Mouse (Mus musculus) intestine, embryonic 16.5 days (tissue): ENCODE data around the gene Fam131c. TPM values are rescaled to one million over a fixed set of nuclear protein-coding genes. Genes with fewer than 3 reads are reported as not detected.

ENCODE experiments used
- ATAC-seq: fragments of 200-750 bp; cut with Nextera tagmentation; 2 replicates; pipeline ENCODE4 v1.8.0; 2017; ENCODE audit warnings: moderate TSS enrichment, moderate library complexity
- H3K27ac ChIP-seq: fragments of 300-500 bp; sonication (generic); 2 replicates; pipeline ENCODE4 v1.5.1; 2014; ENCODE audit warnings: mild to moderate bottlenecking, low read length
- H3K27me3 ChIP-seq: fragments of 300-500 bp; sonication (generic); replicated peaks from 2 replicates; pipeline ENCODE4 v1.6.1; 2014; ENCODE audit warnings: low read length, control low read depth, mixed read lengths; ENCODE audit not compliant: control insufficient read depth, insufficient read depth
- H3K36me3 ChIP-seq: fragments of 300-500 bp; sonication (generic); 2 replicates; pipeline ENCODE4 v1.6.1; 2014; ENCODE audit warnings: low read length, control low read depth; ENCODE audit not compliant: control insufficient read depth, insufficient read depth
- H3K4me1 ChIP-seq: fragments of 300-500 bp; sonication (generic); 2 replicates; pipeline ENCODE4 v1.6.1; 2014; ENCODE audit warnings: low read length, control low read depth, mixed read lengths; ENCODE audit not compliant: control insufficient read depth, insufficient read depth
- H3K4me2 ChIP-seq: fragments of 300-500 bp; sonication (generic); 2 replicates; pipeline ENCODE4 v1.6.1; 2014; ENCODE audit warnings: low read depth, low read length, control low read depth
- H3K4me3 ChIP-seq: fragments of 300-500 bp; sonication (generic); 2 replicates; pipeline ENCODE4 v1.5.1; 2014; ENCODE audit warnings: mild to moderate bottlenecking, low read length
- H3K9ac ChIP-seq: fragments of 300-500 bp; sonication (generic); 2 replicates; pipeline ENCODE4 v1.6.1; 2014; ENCODE audit warnings: low read depth, low read length
- H3K9me3 ChIP-seq: fragments of 300-500 bp; sonication (generic); 2 replicates; pipeline ENCODE4 v1.6.1; 2016; ENCODE audit warnings: low read length, control low read depth; ENCODE audit not compliant: control insufficient read depth
- WGBS: fragments of 180-500 bp; shearing (Covaris S2); extraction: QIAGEN DNeasy Blood & Tissue Kit; methylation state at CpG from one replicate; pipeline ENCODE4 v1.1.7; 2014; 5-methylcytosine and 5-hydroxymethylcytosine counted together
- polyA plus RNA-seq: library from polyadenylated mRNA; unstranded; fragments of >200 nt; fragmentation: Nextera tagmentation; extraction: Ambion mirVana; gene quantifications from 2 replicates; pipeline ENCODE4 v1.2.1, GENCODE M21; 2015

Fam131c gene
- polyA plus RNA-seq, 1 experiment from 2014 or later = 1.5 TPM

- no peak overlapping the region for H3K4me3 ChIP-seq
- no peaks in the 10 kb centered on the region for H3K9me3 ChIP-seq
- H3K36me3 ChIP-seq = no peaks in the 10 kb centered on the region
- WGBS = 75% methylated on average over 12 of the region's 12 CpGs
- no peak overlapping the region for H3K9ac ChIP-seq
- H3K27ac ChIP-seq = no peak overlapping the region
- no peak for ATAC-seq
- H3K4me2 ChIP-seq = no peak overlapping the region
- no peaks in the 10 kb centered on the region for H3K27me3 ChIP-seq
- H3K4me1 ChIP-seq = peaks cover 27% of the 10 kb centered on the region
These were observed 18.0 kb upstream of the Fam131c start for GRCm38 (mm10) chr4:141350015-141350414.

GRCm38 (mm10) chr4:141351972-141352371 is 16.0 kb upstream of the Fam131c start:
- no peaks in the 10 kb centered on the region for H3K9me3 ChIP-seq
- peaks cover 27% of the 10 kb centered on the region for H3K4me1 ChIP-seq
- no peak overlapping the region for H3K27ac ChIP-seq
- H3K36me3 ChIP-seq = no peaks in the 10 kb centered on the region
- no peak overlapping the region for H3K4me3 ChIP-seq
- no peak overlapping the region for H3K4me2 ChIP-seq
- WGBS = 43% methylated on average over 7 of the region's 7 CpGs
- ATAC-seq = no peak
- H3K9ac ChIP-seq = 0 out of 2 replicates have a peak overlapping the region, but pooled peaks have one; percentile 29
- H3K27me3 ChIP-seq = no peaks in the 10 kb centered on the region

- Histone ChIP-seq H3K4me1 (peaks cover 20% of the 10 kb centered on the region), H3K27ac (peak overlapping the region; percentile 76), H3K9me3 (0 out of 2 replicates have a peak, but pooled peaks cover 7% of the 10 kb centered on the region), H3K36me3 (no peaks in the 10 kb centered on the region), H3K4me2 (no peak overlapping the region), H3K4me3 (no peak overlapping the region), H3K27me3 (no peaks in the 10 kb centered on the region), H3K9ac (peak overlapping the region; percentile 49; the same call in 1 of the 2 replicates)
- WGBS = 78% methylated on average over 5 of the region's 5 CpGs
- ATAC-seq = no peak
These were observed 15.0 kb upstream of the Fam131c start for GRCm38 (mm10) chr4:141352986-141353385.

- ATAC-seq = peak; percentile 91
- no peak overlapping the region for H3K4me2 ChIP-seq
- no peaks in the 10 kb centered on the region for H3K27me3 ChIP-seq
- no peak overlapping the region for H3K4me3 ChIP-seq
- 46% methylated on average over 8 of the region's 8 CpGs for WGBS
- 0 out of 2 replicates have a peak, but pooled peaks cover 7% of the 10 kb centered on the region for H3K9me3 ChIP-seq
- H3K27ac ChIP-seq = peak overlapping the region; percentile 76
- no peaks in the 10 kb centered on the region for H3K36me3 ChIP-seq
- H3K4me1 ChIP-seq = peaks cover 13% of the 10 kb centered on the region
- H3K9ac ChIP-seq = peak overlapping the region; percentile 49; the same call in 1 of the 2 replicates
These were observed 14.2 kb upstream of the Fam131c start for GRCm38 (mm10) chr4:141353868-141354267.

GRCm38 (mm10) chr4:141357811-141358210 is 10.2 kb upstream of the Fam131c start:
- Histone ChIP-seq H3K27ac (no peak overlapping the region), H3K4me1 (peaks cover 20% of the 10 kb centered on the region), H3K4me2 (no peak overlapping the region), H3K9ac (no peak overlapping the region), H3K4me3 (no peak overlapping the region), H3K9me3 (0 out of 2 replicates have a peak, but pooled peaks cover 7% of the 10 kb centered on the region), H3K27me3 (no peaks in the 10 kb centered on the region), H3K36me3 (no peaks in the 10 kb centered on the region)
- no peak for ATAC-seq

GRCm38 (mm10) chr4:141359222-141359621 is 8.8 kb upstream of the Fam131c start:
- Histone ChIP-seq H3K4me2 (no peak overlapping the region), H3K9me3 (0 out of 2 replicates have a peak, but pooled peaks cover 7% of the 10 kb centered on the region), H3K9ac (no peak overlapping the region), H3K27me3 (no peaks in the 10 kb centered on the region), H3K4me3 (no peak overlapping the region), H3K36me3 (no peaks in the 10 kb centered on the region), H3K4me1 (peaks cover 15% of the 10 kb centered on the region), H3K27ac (no peak overlapping the region)
- 81% methylated on average over 6 of the region's 6 CpGs for WGBS
- ATAC-seq = no peak

- WGBS = 40% methylated on average over 7 of the region's 7 CpGs
- no peak for ATAC-seq
These were observed 7.2 kb upstream of the Fam131c start for GRCm38 (mm10) chr4:141360846-141361245.

GRCm38 (mm10) chr4:141362937-141363548 is 5.0 kb upstream of the Fam131c start:
- Histone ChIP-seq H3K9ac (no peak overlapping the region), H3K9me3 (no peaks in the 10 kb centered on the region), H3K4me3 (no peak overlapping the region), H3K4me2 (no peak overlapping the region), H3K27me3 (peaks cover 11% of the 10 kb centered on the region), H3K4me1 (peaks cover 15% of the 10 kb centered on the region), H3K36me3 (no peaks in the 10 kb centered on the region), H3K27ac (no peak overlapping the region)
- peak; percentile 31; the same call in 1 of the 2 replicates for ATAC-seq
- 28% methylated on average over 11 of the region's 11 CpGs for WGBS

More at GRCm38 (mm10) chr4:141360846-141361245, 7.2 kb upstream of the Fam131c start:
- Histone ChIP-seq H3K9ac (no peak overlapping the region), H3K9me3 (0 out of 2 replicates have a peak, but pooled peaks cover 7% of the 10 kb centered on the region), H3K27ac (no peak overlapping the region), H3K36me3 (no peaks in the 10 kb centered on the region), H3K4me3 (no peak overlapping the region), H3K27me3 (peaks cover 6% of the 10 kb centered on the region; the same call in 1 of the 2 replicates), H3K4me1 (peaks cover 15% of the 10 kb centered on the region), H3K4me2 (no peak overlapping the region)

- Histone ChIP-seq H3K9ac (0 out of 2 replicates have a peak overlapping the region, but pooled peaks have one; percentile 2), H3K27me3 (peaks cover 19% of the 10 kb centered on the region), H3K9me3 (no peaks in the 10 kb centered on the region), H3K4me3 (no peak overlapping the region), H3K4me2 (no peak overlapping the region), H3K36me3 (no peaks in the 10 kb centered on the region), H3K4me1 (peaks cover 9% of the 10 kb centered on the region), H3K27ac (no peak overlapping the region)
- ATAC-seq = no peak
- 63% methylated on average over 8 of the region's 8 CpGs for WGBS
These were observed 2.9 kb upstream of the Fam131c start for GRCm38 (mm10) chr4:141365126-141365525.
